Mouse (Mus musculus): ENCODE data around the gene Abat. TPM values are rescaled to one million over a fixed set of nuclear protein-coding genes. Genes with fewer than 3 reads are reported as not detected.

Abat gene
- polyA plus RNA-seq, 1 experiment from 2014 or later: 25.8 TPM

GRCm38 (mm10) chr16:8670041-8671035 lies 157.1 kb downstream of the Abat start:
- DNase-seq (ENCODE audit: low read depth, low spot score) (no peak), ATAC-seq (no peak)
- ChIA-PET POLR2A (interaction anchor here (1.1 to 1.2 kb wide), 2 partner anchors 20 to 156 kb away, joined by 3 read pairs; no protein-coding TSS in a partner anchor), CTCF (interaction anchor here (0.8 to 4.8 kb wide), 5 partner anchors 9 to 257 kb away, joined by 3 to 25 read pairs (median 6); no protein-coding TSS in a partner anchor)
- in situ Hi-C loops (cut with MboI; ENCODE audit: low pct_unique_long_range_greater_than_20kb): no loop called here
- H3K27me3 ChIP-seq: no peaks in the 10 kb centered on the region
- no peak for TF ChIP-seq CTCF (IDR thresholded peaks at IDR 0.05)

Other genes with a start within 250 kb of the Abat start
- gene Tmem114, start 88.3 kb upstream of the Abat start, polyA plus RNA-seq (2021): not detected
- 12.6 TPM for gene Mettl22, start 42.6 kb upstream of the Abat start, polyA plus RNA-seq (2021)
- gene Pmm2, start 124.2 kb downstream of the Abat start, polyA plus RNA-seq (2021): 48.5 TPM
- gene Tmem186, start 124.3 kb downstream of the Abat start, polyA plus RNA-seq (2021): 12.6 TPM
- gene Carhsp1, start 158.7 kb downstream of the Abat start, polyA plus RNA-seq (2021): 92.6 TPM
- gene Gm5767, start 167.3 kb downstream of the Abat start, polyA plus RNA-seq (2021): not detected